Mouse (Mus musculus): ENCODE measurements around the gene Erg28. TPM values are rescaled to one million over a fixed set of nuclear protein-coding genes. Genes with fewer than 3 reads are reported as not detected.

The Erg28 gene
- polyA plus RNA-seq, 1 experiment from 2014 or later, result 154 TPM

GRCm38 (mm10) chr12:85810959-85811358, 13.4 kb downstream of the Erg28 start:
- no peaks in the 10 kb centered on the region for H3K9me3 ChIP-seq
- 0 out of 2 replicates have a peak, but pooled peaks cover 11% of the 10 kb centered on the region for H3K36me3 ChIP-seq
- H3K27me3 ChIP-seq (replicated peaks), result no peaks in the 10 kb centered on the region
- no peaks in the 10 kb centered on the region for H3K4me1 ChIP-seq (replicated peaks)
- H3K27ac ChIP-seq, result no peak overlapping the region
- ATAC-seq, result no peak
- H3K9ac ChIP-seq, result no peak overlapping the region
- no peak overlapping the region for H3K4me2 ChIP-seq (replicated peaks)
- no peak overlapping the region for H3K4me3 ChIP-seq (replicated peaks)

GRCm38 (mm10) chr12:85809726-85810125, 14.6 kb downstream of the Erg28 start:
- Histone ChIP-seq H3K36me3 (0 out of 2 replicates have a peak, but pooled peaks cover 4% of the 10 kb centered on the region), H3K27me3 (replicated peaks) (no peaks in the 10 kb centered on the region), H3K4me1 (replicated peaks) (no peaks in the 10 kb centered on the region), H3K4me2 (replicated peaks) (no peak overlapping the region), H3K4me3 (replicated peaks) (no peak overlapping the region), H3K9me3 (no peaks in the 10 kb centered on the region), H3K9ac (no peak overlapping the region), H3K27ac (no peak overlapping the region)
- peak; percentile 90 for ATAC-seq
- WGBS, result 27% methylated on average over 6 of the region's 6 CpGs

GRCm38 (mm10) chr12:85800031-85800430, 24.3 kb downstream of the Erg28 start:
- H3K27me3 ChIP-seq (replicated peaks), result no peaks in the 10 kb centered on the region
- no peaks in the 10 kb centered on the region for H3K36me3 ChIP-seq
- no peak overlapping the region for H3K4me3 ChIP-seq (replicated peaks)
- H3K9ac ChIP-seq, result no peak overlapping the region
- WGBS, result 46% methylated on average over 9 of the region's 9 CpGs
- 0 out of 2 replicates have a peak, but pooled peaks have one; percentile 31 for ATAC-seq
- no peaks in the 10 kb centered on the region for H3K4me1 ChIP-seq (replicated peaks)
- H3K4me2 ChIP-seq (replicated peaks), result no peak overlapping the region
- no peaks in the 10 kb centered on the region for H3K9me3 ChIP-seq
- no peak overlapping the region for H3K27ac ChIP-seq

GRCm38 (mm10) chr12:85795551-85795950, 28.8 kb downstream of the Erg28 start:
- WGBS, result 83% methylated on average over 1 of the region's 1 CpGs
- Histone ChIP-seq H3K9ac (no peak overlapping the region), H3K27me3 (replicated peaks) (no peaks in the 10 kb centered on the region), H3K4me1 (replicated peaks) (no peaks in the 10 kb centered on the region), H3K4me2 (replicated peaks) (no peak overlapping the region), H3K9me3 (no peaks in the 10 kb centered on the region), H3K36me3 (no peaks in the 10 kb centered on the region), H3K27ac (no peak overlapping the region), H3K4me3 (replicated peaks) (no peak overlapping the region)
- no peak for ATAC-seq

GRCm38 (mm10) chr12:85794094-85794493, 30.3 kb downstream of the Erg28 start:
- ATAC-seq, result no peak
- H3K9me3 ChIP-seq, result no peaks in the 10 kb centered on the region
- H3K36me3 ChIP-seq, result no peaks in the 10 kb centered on the region
- 79% methylated on average over 2 of the region's 2 CpGs for WGBS
- H3K27ac ChIP-seq, result no peak overlapping the region
- H3K4me1 ChIP-seq (replicated peaks), result no peaks in the 10 kb centered on the region
- no peak overlapping the region for H3K9ac ChIP-seq
- no peak overlapping the region for H3K4me3 ChIP-seq (replicated peaks)
- H3K27me3 ChIP-seq (replicated peaks), result no peaks in the 10 kb centered on the region
- no peak overlapping the region for H3K4me2 ChIP-seq (replicated peaks)

GRCm38 (mm10) chr12:85792821-85793346, 31.5 kb downstream of the Erg28 start:
- H3K4me3 ChIP-seq (replicated peaks), result no peak overlapping the region
- no peak overlapping the region for H3K9ac ChIP-seq
- H3K27ac ChIP-seq, result no peak overlapping the region
- ATAC-seq, result peak; percentile 62
- H3K9me3 ChIP-seq, result no peaks in the 10 kb centered on the region
- H3K36me3 ChIP-seq, result no peaks in the 10 kb centered on the region
- 42% methylated on average over 6 of the region's 6 CpGs for WGBS
- no peaks in the 10 kb centered on the region for H3K4me1 ChIP-seq (replicated peaks)
- H3K4me2 ChIP-seq (replicated peaks), result no peak overlapping the region
- H3K27me3 ChIP-seq (replicated peaks), result no peaks in the 10 kb centered on the region

GRCm38 (mm10) chr12:85792158-85792557, 32.2 kb downstream of the Erg28 start:
- ATAC-seq, result no peak

GRCm38 (mm10) chr12:85784916-85785815, 39.2 kb downstream of the Erg28 start:
- no peaks in the 10 kb centered on the region for H3K36me3 ChIP-seq
- H3K27me3 ChIP-seq (replicated peaks), result no peaks in the 10 kb centered on the region
- 0 out of 2 replicates have a peak, but pooled peaks cover 3% of the 10 kb centered on the region for H3K4me1 ChIP-seq (replicated peaks)
- peak; percentile 90 for ATAC-seq
- H3K4me3 ChIP-seq (replicated peaks), result no peak overlapping the region
- 0 out of 2 replicates have a peak overlapping the region, but pooled peaks have one; percentile 20 for H3K27ac ChIP-seq
- H3K9ac ChIP-seq, result no peak overlapping the region
- WGBS, result 54% methylated on average over 19 of the region's 19 CpGs
- peak overlapping the region; percentile 1; the same call in 1 of the 2 replicates for H3K4me2 ChIP-seq (replicated peaks)
- no peaks in the 10 kb centered on the region for H3K9me3 ChIP-seq

More at GRCm38 (mm10) chr12:85792158-85792557, 32.2 kb downstream of the Erg28 start:
- H3K9me3 ChIP-seq, result no peaks in the 10 kb centered on the region
- no peaks in the 10 kb centered on the region for H3K36me3 ChIP-seq
- H3K4me3 ChIP-seq (replicated peaks), result no peak overlapping the region
- H3K4me2 ChIP-seq (replicated peaks), result no peak overlapping the region
- H3K4me1 ChIP-seq (replicated peaks), result no peaks in the 10 kb centered on the region
- WGBS, result 87% methylated on average over 4 of the region's 4 CpGs
- H3K27ac ChIP-seq, result no peak overlapping the region
- H3K27me3 ChIP-seq (replicated peaks), result no peaks in the 10 kb centered on the region
- H3K9ac ChIP-seq, result no peak overlapping the region

- H3K27me3 ChIP-seq (replicated peaks), result no peaks in the 10 kb centered on the region
- 83% methylated on average over 3 of the region's 3 CpGs for WGBS
- H3K9me3 ChIP-seq, result no peaks in the 10 kb centered on the region
- no peak overlapping the region for H3K9ac ChIP-seq
- no peak overlapping the region for H3K4me2 ChIP-seq (replicated peaks)
- no peaks in the 10 kb centered on the region for H3K36me3 ChIP-seq
- no peak for ATAC-seq
- H3K27ac ChIP-seq, result no peak overlapping the region
- 0 out of 2 replicates have a peak, but pooled peaks cover 3% of the 10 kb centered on the region for H3K4me1 ChIP-seq (replicated peaks)
- no peak overlapping the region for H3K4me3 ChIP-seq (replicated peaks)
Measured at GRCm38 (mm10) chr12:85781606-85782005, 42.7 kb downstream of the Erg28 start.

- no peak overlapping the region for H3K4me3 ChIP-seq (replicated peaks)
- no peak overlapping the region for H3K27ac ChIP-seq
- WGBS, result 91% methylated on average over 5 of the region's 5 CpGs
- no peak overlapping the region for H3K9ac ChIP-seq
- no peaks in the 10 kb centered on the region for H3K4me1 ChIP-seq (replicated peaks)
- H3K4me2 ChIP-seq (replicated peaks), result no peak overlapping the region
- no peaks in the 10 kb centered on the region for H3K27me3 ChIP-seq (replicated peaks)
- ATAC-seq, result no peak
- H3K36me3 ChIP-seq, result no peaks in the 10 kb centered on the region
- no peaks in the 10 kb centered on the region for H3K9me3 ChIP-seq
Measured at GRCm38 (mm10) chr12:85779707-85780106, 44.6 kb downstream of the Erg28 start.

- no peak overlapping the region for H3K9ac ChIP-seq
- no peak overlapping the region for H3K4me2 ChIP-seq (replicated peaks)
- ATAC-seq, result no peak
- WGBS, result 48% methylated on average over 3 of the region's 3 CpGs
- H3K9me3 ChIP-seq, result no peaks in the 10 kb centered on the region
- no peak overlapping the region for H3K4me3 ChIP-seq (replicated peaks)
- H3K27ac ChIP-seq, result no peak overlapping the region
- H3K27me3 ChIP-seq (replicated peaks), result no peaks in the 10 kb centered on the region
- H3K36me3 ChIP-seq, result no peaks in the 10 kb centered on the region
- no peaks in the 10 kb centered on the region for H3K4me1 ChIP-seq (replicated peaks)
Measured at GRCm38 (mm10) chr12:85778962-85779361, 45.4 kb downstream of the Erg28 start.

GRCm38 (mm10) chr12:85771356-85771755, 53.0 kb downstream of the Erg28 start:
- H3K4me2 ChIP-seq (replicated peaks), result no peak overlapping the region
- no peak overlapping the region for H3K27ac ChIP-seq
- no peak overlapping the region for H3K4me3 ChIP-seq (replicated peaks)
- no peak for ATAC-seq
- 39% methylated on average over 3 of the region's 3 CpGs for WGBS
- no peaks in the 10 kb centered on the region for H3K9me3 ChIP-seq
- no peaks in the 10 kb centered on the region for H3K27me3 ChIP-seq (replicated peaks)
- H3K9ac ChIP-seq, result no peak overlapping the region
- no peaks in the 10 kb centered on the region for H3K36me3 ChIP-seq
- no peaks in the 10 kb centered on the region for H3K4me1 ChIP-seq (replicated peaks)

All from intestine, embryonic 15.5 days (tissue).